Mouse (Mus musculus) left cerebral cortex, postnatal 4 days (tissue): ENCODE measurements around the gene Uap1. TPM values are rescaled to one million over a fixed set of nuclear protein-coding genes. Genes with fewer than 3 reads are reported as not detected.

ENCODE experiments used
- DNase-seq: peaks from one replicate; pipeline ENCODE4 v3.0.0-alpha.2; 2022
- intact Hi-C: fragments of 180-260 bp; cut with DNase I; formaldehyde crosslinking; loops from one replicate; pipeline ENCODE4 v1.15.1; 2025
- total RNA-seq, 2 experiments: library from RNA; stranded (reverse); gene quantifications; 2 replicates each; pipeline ENCODE4 v1.2.3; 2021

Uap1 gene
- total RNA-seq: 10 to 100 TPM; 53.1 to 57.7 TPM

GRCm38 (mm10) chr1:170174814-170175332 is at the start of gene Uap1:
Gene Uap1, minus strand, starts transcription at chr1:170174957.
- DNase-seq: peak; percentile 97
- intact Hi-C loops: no loop called here

DNA sequence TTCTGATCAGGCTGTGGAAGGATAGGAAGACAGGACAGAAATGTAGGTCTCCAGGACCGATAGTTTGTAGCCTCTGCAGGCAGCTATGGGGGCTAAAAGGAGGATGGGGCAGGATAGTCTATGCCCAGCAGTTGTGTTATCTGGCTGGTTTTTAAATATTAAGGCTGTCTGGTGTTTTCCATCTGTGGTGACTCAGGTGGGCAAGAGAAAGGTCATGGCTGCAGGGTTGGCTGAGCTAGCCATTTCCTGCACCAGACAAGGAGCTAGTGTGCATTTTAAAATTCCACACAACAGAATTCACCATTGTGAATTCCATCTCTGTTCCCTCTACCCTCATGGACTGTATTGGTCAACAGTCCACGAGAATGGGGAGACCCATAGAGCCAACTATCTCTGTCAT is 48.5 kb upstream of the Uap1 start:
- intact Hi-C loops: no loop called here
- no peak for DNase-seq

- no peak for DNase-seq
- intact Hi-C loops: no loop called here
Measured at GRCm38 (mm10) chr1:170220351-170220750, 45.6 kb upstream of the Uap1 start.

GRCm38 (mm10) chr1:170218091-170218884 is 43.5 kb upstream of the Uap1 start:
- intact Hi-C loops: no loop called here
- no peak for DNase-seq

GRCm38 (mm10) chr1:170215590-170215989 is 40.8 kb upstream of the Uap1 start:
- intact Hi-C loops: no loop called here
- DNase-seq: no peak

DNA sequence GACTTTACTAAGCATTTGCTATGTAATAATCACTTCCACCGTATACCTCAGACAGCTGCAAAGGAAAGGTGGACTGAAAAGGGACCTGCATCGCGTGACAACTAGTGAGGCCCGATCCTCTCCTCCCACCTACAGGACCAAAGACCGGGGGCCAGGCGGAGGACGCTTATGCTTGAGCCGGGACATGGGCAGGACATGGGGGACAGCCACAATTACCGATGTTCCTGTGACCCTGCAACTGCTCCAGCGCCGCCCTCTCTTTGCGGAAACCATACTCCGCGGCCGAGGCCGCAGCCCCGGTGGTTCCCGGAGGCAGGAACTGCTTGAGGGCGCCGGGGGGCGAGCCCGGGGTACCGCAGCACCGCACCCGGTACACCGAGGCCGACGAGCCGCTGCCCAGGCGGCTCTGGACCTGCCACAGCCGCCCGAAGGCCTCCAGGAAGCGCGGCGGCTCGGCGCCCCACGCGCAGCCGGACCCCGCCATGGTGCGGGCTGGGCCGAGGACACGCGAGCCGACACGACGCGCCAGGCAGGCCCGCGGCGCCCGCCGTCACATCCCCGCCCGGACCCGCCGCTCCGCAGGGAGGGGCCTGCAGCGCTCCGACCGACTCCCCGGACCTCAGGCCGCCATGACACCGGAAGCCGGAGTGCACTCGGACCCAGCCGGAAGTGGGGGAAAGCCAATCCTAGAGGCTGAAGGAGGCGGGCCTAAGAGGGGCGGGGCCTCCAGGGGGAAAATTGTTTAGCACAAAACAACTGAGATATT is 40.2 kb upstream of the Uap1 start, which contains the start of gene Uhmk1:
Gene Uhmk1 (minus strand): TSS at position 641 of the 766 bp plus-strand sequence.
- intact Hi-C loops: no loop called here
- peak; percentile 91 for DNase-seq

DNA sequence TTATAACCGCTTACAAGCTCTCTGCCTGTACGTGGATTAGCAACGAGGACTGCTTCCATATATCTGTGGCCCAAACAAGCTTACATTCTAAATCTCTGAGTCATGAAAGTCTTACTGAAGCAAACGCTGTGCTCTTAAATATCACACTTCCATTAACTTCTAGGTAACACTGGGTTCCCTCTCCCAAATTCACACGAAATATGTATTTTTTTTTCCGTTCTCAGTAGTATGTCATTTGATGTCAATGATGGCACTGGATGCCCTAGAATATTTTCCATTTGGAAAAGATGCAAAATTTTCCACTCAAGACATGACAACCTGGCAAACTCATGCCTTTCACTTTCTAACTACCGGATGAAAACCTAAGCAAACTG is 39.6 kb upstream of the Uap1 start:
- intact Hi-C loops: no loop called here

DNA sequence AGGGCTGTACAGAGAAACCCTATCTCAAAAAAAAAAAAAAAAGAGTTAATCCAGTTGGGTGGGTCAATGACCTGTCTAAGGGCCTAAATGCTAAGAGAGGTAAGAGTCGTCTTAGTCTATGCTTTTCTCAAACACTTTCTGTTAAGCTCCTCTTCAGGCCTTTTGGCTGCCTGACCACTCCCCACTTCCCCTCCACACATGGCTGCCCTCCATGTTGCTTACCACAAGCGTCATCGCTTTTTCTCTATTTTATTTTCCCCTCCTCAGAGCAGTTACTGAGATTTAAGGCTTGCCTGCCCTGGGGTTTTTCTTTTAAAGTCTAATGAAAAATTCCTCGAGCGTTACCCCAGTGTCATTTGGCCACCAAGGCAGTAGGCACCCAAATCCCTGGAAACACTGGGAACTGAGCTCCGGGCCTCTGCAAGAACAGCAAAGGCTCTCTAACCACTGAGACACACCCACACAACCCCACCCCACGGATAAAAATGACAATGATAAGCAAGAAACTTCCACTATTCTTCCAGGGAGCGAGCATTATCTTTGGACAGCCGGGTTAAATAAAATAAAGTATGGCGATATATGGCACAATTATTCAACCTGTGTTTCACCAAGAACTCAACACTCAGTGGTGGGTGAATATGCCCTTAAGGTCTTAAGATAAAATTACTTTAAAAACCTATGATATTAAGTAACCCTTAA is 38.6 kb upstream of the Uap1 start:
- intact Hi-C loops: no loop called here
- no peak for DNase-seq

More for the DNA sequence above, 39.6 kb upstream of the Uap1 start:
- no peak for DNase-seq

- intact Hi-C loops: loop anchor here (10.0 kb wide), 1 partner anchor 52 kb away; no protein-coding TSS in a partner anchor
- no peak for DNase-seq
Measured at GRCm38 (mm10) chr1:170206395-170206794, 31.6 kb upstream of the Uap1 start.

GRCm38 (mm10) chr1:170200379-170200778 is 25.6 kb upstream of the Uap1 start:
- DNase-seq: peak; percentile 18

GRCm38 (mm10) chr1:170196211-170196610 is 21.5 kb upstream of the Uap1 start:
- intact Hi-C loops: no loop called here
- no peak for DNase-seq

More at GRCm38 (mm10) chr1:170200379-170200778, 25.6 kb upstream of the Uap1 start:
- intact Hi-C loops: loop anchor here (10.0 kb wide), 1 partner anchor 46 kb away; no protein-coding TSS in a partner anchor

DNA sequence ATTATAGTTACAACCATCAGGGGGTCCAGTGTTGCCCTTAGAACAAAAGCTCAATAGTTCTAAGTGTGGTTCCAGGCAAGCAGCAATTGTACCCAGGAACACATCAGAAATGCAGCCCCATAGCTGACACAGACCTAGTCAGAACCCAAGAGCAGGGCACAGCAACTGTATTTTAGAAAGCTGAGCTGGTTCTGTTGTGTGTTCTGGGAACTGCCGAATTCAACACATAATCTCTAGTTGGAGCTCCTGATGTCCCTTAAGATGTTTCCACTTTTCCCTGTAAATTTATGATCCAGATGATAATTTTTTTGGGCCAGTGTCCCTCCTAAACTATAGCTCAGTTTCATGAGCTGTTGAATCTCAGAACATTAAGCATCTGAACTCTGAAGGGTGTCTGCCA is 17.2 kb upstream of the Uap1 start:
- intact Hi-C loops: no loop called here
- DNase-seq: no peak

DNA sequence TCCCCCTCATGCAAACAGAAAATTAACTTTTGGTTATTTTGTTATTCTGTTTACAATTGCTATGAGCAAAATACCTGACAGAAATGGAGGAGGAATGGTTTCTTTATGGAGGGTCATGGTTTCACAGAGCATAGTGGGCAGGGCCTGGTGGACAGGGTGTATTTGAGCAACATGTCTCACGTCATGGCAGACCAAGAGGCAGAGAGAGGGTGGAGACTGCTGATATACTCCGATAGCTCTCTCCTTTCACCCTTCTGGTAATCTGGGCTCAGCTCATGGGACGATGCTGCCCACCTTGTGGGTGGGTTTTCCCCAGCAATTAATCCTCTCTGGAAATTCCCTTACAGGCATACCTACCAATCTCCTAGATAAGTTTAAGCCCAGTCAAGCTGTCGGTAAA is 15.5 kb upstream of the Uap1 start:
- no peak for DNase-seq
- intact Hi-C loops: no loop called here

DNA sequence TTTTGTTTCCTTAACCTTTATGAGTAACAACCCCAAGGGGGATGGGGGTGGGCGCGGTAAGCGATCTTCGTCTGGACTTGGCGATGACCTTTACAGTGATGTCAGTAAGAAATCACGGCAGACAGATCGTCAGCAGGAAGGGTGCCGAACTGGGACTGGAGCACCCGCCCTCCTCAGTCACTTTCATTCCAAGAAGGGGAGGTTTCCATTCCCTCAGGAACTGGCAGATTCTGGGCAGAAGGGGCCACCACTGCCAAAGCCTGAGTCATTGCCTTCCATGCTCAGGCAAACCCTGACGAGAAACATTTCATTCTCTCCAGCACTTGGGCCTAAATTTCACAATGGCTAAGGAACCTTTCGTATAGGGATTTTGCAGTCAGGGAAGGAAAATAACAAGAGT is 13.8 kb upstream of the Uap1 start:
- no peak for DNase-seq
- intact Hi-C loops: no loop called here

- intact Hi-C loops: no loop called here
- no peak for DNase-seq
Measured at GRCm38 (mm10) chr1:170186531-170186930, 11.8 kb upstream of the Uap1 start.

DNA sequence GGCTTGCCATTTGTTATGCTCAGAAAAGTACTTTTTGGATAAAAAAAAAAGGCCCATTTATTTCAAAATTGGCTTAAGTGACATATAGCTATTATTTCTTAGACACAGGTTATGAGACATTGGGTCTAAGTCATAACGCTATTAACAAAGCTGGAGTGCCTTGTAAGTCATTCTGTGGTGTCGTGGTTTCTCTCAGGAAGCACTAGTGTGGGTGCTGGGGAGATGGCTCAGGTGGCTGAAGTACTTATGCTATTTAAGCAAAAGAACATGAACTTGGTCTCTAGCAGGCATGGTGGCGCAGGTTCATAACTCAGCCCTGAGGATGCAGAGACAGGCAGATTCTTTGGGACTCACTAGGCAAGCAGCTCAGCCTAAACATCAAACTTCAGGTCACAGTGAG is 10.4 kb upstream of the Uap1 start:
- intact Hi-C loops: no loop called here
- DNase-seq: no peak

DNA sequence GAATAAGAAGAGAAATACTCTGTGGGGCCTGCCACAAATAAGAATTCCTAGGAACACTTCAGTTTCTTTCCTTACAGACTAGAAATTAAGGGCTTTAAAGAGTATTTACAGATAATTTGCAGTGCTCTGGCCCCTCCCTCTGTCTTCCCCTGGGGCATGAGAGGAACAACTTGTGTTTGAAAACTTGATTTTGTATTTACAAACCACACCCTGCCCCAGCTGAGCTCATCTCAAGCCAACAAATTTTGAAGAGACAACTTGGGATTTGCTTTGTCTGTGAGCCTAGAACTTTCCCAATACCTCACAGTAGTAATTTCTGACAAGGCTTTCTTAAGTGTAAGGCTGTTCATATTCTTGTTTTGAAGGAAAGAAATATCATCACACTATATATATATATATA is 7.9 kb upstream of the Uap1 start:
- no peak for DNase-seq
- intact Hi-C loops: no loop called here

GRCm38 (mm10) chr1:170176661-170177239 is 2.0 kb upstream of the Uap1 start:
- intact Hi-C loops: no loop called here
- no peak for DNase-seq

DNA sequence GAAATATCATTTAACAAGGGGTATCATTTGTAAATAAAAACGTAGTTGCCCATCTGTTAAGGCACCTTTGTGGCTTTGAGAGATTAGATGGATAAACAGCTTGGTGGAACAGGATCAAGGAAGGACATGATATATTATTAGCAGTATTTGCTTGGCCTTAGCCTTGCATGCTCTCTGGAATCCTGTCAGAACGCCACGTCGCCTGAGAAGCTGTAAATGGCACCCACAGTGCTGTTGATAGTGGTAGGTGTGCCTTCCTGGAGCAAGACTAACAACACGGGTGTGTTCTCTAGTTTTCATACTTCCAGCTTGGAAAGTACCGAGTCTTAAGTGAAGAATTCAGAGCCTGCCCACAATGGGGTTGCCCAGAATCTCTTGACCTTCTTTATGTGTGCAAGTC is 1.1 kb upstream of the Uap1 start:
- intact Hi-C loops: no loop called here
- no peak for DNase-seq

DNA sequence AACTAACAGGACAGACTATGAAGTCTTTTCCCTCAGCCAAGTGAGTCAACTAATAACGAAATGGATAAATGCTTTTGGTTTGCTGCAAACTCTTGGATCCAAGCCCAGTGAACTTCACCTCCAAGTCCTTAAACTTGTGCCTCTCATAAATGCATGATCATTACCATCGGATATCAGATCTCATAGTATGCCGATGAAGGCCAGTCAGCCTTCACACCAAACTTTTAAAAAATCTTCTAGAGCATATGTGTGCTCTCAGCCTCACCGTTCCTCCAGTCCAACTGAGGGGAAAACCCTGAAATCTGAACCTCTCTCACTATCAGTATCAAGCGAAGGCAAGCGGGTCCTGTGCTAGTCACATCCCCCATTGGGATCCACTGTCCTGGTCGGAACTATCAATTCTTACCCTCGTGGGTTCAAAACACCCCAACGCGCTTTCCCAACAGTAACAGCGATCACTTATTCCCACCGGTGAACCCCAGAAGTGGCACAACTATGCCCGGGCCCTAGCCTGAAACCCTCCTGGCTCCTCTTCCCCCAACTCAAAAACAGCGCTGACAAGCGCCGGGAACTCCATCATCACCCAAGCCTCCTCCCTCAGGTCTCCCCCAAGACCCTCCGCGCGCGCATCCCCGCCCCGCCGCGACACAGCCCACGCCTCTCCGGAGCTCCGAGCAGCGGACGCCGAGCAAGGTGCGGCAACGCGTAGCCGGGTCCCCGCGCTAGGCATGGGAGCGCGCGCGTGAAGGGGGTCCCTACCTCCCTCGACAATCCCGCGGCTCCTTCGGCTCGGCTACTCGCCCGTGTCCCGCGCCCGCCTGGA is 555 bp downstream of the Uap1 start:
- DNase-seq: no peak
- intact Hi-C loops: no loop called here
